ENCODE assay signal across 21 mouse cellular contexts in the genomic region with DNA sequence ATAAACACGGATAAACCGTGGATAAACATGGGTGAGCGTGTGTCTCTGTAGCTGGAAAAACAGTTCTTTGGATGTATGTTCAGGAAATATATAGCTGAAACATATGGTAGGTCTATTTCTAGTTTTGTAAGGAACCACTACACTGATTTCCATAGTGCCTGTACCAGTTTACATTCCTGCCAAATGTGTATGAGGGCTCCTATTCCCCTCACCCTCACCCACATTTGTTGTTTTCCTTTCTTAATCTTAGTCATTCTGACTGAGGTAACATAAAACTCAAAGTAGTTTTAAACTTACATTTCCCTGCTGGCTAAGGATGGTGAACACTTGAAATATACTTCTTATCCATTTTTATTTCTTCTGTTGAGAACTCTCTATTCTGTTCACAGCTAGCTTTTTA.
"Had no signal": no experiment of that assay in that cellular context is flagged by ENCODE, and none has a peak within 500 bp of the region (broad histone marks: within the 10 kb centered on the region; RNA-seq: fewer than 3 reads in every experiment).

No protein-coding gene starts in this region.

- ATAC-seq: hindbrain, embryonic 16.5 days; hindbrain, postnatal 0 days; inflammation-experienced regulatory T-cells, adult 6 months; intestine, embryonic 15.5 days; intestine, embryonic 16.5 days; intestine, postnatal 0 days had no signal

- DNase-seq: heart, postnatal 10 days; heart, postnatal 14 days; heart, postnatal 36 days; heart, postnatal 4 days; kidney, adult 11 months; kidney, adult 18-20 months; kidney, adult 2 months; kidney, adult 8-10 months; kidney, adult 9 months; kidney, postnatal 14 days; kidney, postnatal 25 days; kidney, postnatal 36 days; kidney, postnatal 4 days; layer of hippocampus, adult 9-11 months; layer of hippocampus, postnatal 36 days had no signal
